Mouse (Mus musculus) MEL (cell line): Measurements from ENCODE around the gene 1700013F07Rik.

ENCODE experiments used
- E2F4 ChIP-seq: IDR thresholded peaks from 2 replicates; pipeline ENCODE4 v1.6.1; 2011; ENCODE audit warnings: low read depth, low read length, improper control_type of control experiment, borderline replicate concordance
- NRF1 ChIP-seq: IDR thresholded peaks from 2 replicates; pipeline ENCODE4 v1.6.1; 2014; ENCODE audit warnings: low read depth, mild to moderate bottlenecking, inconsistent platforms, low read length, improper control_type of control experiment, moderate library complexity; ENCODE audit not compliant: poor library complexity, insufficient read depth, severe bottlenecking
- TCF12 ChIP-seq: IDR thresholded peaks from 2 replicates; pipeline ENCODE4 v1.6.1; 2014; ENCODE audit warnings: low read depth, mild to moderate bottlenecking, inconsistent platforms, low read length, improper control_type of control experiment, moderate library complexity

DNA sequence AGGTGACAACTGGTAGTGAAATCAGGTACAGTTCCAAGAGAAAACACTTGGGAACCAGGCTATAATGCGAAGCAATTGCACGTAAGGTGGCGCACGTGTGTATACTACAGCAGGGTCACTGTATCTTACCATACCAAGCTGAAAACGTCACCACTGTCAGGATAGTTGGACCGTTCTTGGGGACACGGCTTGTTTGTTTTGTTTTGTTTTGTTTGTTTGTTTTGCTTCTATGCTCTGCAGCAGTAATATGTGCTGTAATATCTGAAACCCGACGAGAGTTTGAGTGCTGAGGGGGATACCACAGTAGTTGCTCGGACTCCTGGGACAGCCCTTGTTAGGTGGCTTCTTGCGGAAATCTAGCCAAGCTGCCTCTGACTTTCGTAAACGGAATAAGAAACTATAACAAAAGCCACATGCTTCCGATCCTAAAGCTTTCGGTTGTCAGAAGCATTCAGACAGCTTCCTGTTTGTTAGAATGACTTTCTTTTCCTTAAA is 28.9 kb downstream of the 1700013F07Rik start:
- TF ChIP-seq E2F4 (no peak), TCF12 (no peak), NRF1 (no peak)
